Mouse (Mus musculus): ENCODE measurements at regions not wholly inside any gene's neighbourhood (a gene's known extent, or its start where the extent isn't known, plus 50 kb on each side); places are given as distances from the start of the nearest gene placed in this dataset.

DNA sequence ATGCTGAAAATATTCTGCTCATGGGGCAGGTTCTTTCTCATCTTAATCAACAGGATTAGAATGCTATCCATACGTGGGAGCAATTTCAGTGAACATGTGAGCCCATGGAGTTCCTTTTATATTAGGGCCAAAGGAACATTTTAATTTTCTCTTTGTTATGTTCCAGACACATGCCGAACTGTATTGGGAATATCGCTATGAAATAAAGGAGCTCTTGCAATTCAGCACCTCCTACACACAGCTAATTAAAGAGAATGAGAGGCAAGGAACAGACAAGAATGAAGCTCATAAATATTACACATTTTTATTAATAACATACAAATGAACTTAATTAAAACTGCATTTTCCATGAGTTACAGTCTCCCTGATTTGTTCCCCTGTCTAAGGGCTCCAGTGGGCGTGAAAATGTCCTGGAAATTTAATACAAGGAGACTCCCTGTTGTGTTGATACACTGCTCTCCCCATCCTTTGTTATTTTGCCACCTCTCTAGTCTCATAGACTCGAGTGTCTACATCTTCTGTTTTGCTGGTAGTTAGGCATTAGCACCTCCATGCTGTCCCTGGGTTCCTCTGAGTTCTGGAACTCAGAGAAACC is 205.5 kb downstream of the Phlda1 start:
- Histone ChIP-seq H3K27me3 (no peaks in the 10 kb centered on the region), H3K4me1 (replicated peaks) (no peaks in the 10 kb centered on the region), H3K27ac (replicated peaks) (0 out of 2 replicates have a peak overlapping the region, but pooled peaks have one; percentile 3), H3K9me3 (no peaks in the 10 kb centered on the region), H3K36me3 (no peaks in the 10 kb centered on the region), H3K9ac (no peak overlapping the region), H3K4me3 (no peak overlapping the region), H3K4me2 (no peak overlapping the region)
- ATAC-seq (ENCODE audit: low FRiP score, low read depth): peak; percentile 86
- 44% methylated on average over 5 of the region's 5 CpGs for WGBS

DNA sequence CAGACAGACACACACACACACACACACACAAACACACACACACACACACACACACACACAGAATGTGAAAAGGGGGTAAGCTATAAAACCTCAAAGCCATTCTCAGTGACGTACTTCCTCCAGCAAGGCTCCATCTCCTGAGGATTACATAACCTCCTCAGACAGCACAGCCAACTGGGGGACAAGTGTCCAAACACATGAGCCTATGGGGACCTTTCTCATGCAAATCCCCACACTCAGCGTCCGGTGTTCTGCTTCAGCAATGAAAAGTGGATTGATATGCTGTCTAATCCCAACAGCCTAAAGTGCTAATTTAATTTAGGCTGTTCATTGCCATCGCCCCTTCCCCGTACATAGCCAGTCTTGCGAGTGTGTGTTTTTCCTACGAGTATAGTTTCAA is 206.9 kb downstream of the Phlda1 start:
- 71% methylated on average over 7 of the region's 7 CpGs for WGBS
- no peak overlapping the region for H3K4me2 ChIP-seq
- H3K36me3 ChIP-seq: no peaks in the 10 kb centered on the region
- H3K4me3 ChIP-seq: no peak overlapping the region
- ATAC-seq (ENCODE audit: low FRiP score, low read depth): no peak
- H3K4me1 ChIP-seq (replicated peaks): no peaks in the 10 kb centered on the region
- H3K27me3 ChIP-seq: no peaks in the 10 kb centered on the region
- no peak overlapping the region for H3K27ac ChIP-seq (replicated peaks)
- H3K9me3 ChIP-seq: no peaks in the 10 kb centered on the region
- H3K9ac ChIP-seq: no peak overlapping the region

DNA sequence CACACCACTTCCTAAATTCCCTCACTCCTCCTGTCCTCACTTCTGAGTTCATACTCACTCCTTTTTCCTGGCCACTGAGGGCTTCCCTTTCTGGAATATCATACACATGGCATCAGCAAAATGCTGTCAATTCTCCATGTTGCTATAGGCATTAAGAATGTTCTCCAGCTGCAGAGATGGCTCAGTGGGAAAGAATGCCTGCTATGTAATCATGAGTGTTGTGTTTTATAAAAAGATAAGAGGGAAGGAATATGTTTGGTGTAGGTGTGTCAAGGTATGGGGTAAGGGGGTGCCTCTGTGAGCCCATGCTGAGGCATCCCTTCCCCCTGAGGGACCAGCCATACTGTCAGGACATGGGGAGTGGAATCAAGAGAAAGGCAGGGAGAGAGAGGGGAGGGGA is 207.6 kb downstream of the Phlda1 start:
- no peak overlapping the region for H3K4me3 ChIP-seq
- H3K27ac ChIP-seq (replicated peaks): no peak overlapping the region
- no peaks in the 10 kb centered on the region for H3K9me3 ChIP-seq
- H3K36me3 ChIP-seq: no peaks in the 10 kb centered on the region
- no peak for ATAC-seq (ENCODE audit: low FRiP score, low read depth)
- H3K27me3 ChIP-seq: no peaks in the 10 kb centered on the region
- no peaks in the 10 kb centered on the region for H3K4me1 ChIP-seq (replicated peaks)
- no peak overlapping the region for H3K9ac ChIP-seq
- H3K4me2 ChIP-seq: no peak overlapping the region

DNA sequence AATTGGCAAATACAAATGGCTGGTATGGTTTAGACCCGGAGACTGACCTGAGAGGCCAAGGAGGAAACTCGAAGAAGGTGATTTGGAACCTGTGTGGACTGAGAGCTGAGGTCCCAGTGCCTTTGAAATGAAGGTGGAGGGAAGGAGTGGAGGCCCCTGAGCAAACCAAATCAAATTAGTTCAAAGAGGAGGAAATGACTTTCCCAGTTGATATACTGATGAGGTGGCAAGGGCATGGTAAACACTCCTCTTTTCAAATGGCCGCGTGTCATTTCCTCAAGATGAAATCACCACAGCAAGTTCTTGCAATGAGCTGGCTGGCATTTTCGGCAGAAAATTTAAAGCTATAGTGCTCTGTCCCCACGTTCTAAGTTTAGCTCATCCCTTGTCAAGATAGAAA is 209.1 kb downstream of the Phlda1 start:
- Histone ChIP-seq H3K4me1 (replicated peaks) (no peaks in the 10 kb centered on the region), H3K27ac (replicated peaks) (no peak overlapping the region), H3K4me3 (no peak overlapping the region), H3K4me2 (no peak overlapping the region), H3K9me3 (no peaks in the 10 kb centered on the region), H3K27me3 (no peaks in the 10 kb centered on the region), H3K36me3 (no peaks in the 10 kb centered on the region), H3K9ac (no peak overlapping the region)
- 91% methylated on average over 6 of the region's 6 CpGs for WGBS
- no peak for ATAC-seq (ENCODE audit: low FRiP score, low read depth)

DNA sequence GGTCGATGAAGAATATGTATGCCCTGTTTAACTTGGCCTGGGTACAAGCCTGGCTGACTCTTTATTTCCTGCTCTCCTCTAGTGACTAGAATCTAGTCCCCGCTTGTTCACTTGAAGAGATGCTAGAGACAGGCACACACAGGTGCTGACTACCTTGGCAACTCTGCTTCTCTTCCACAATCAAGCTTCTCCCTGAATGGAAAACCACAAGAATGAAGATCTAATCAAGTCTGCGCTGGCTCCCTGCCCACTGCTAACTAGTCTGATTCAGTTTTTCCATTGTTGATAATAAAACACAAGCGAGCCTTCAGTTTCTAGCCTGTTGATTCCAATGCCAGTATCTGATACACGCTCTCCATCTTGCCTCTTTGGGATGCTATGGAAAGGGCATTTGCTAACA is 213.5 kb downstream of the Phlda1 start:
- Histone ChIP-seq H3K9ac (no peak overlapping the region), H3K4me2 (no peak overlapping the region), H3K9me3 (no peaks in the 10 kb centered on the region), H3K27me3 (no peaks in the 10 kb centered on the region), H3K36me3 (no peaks in the 10 kb centered on the region), H3K4me3 (no peak overlapping the region), H3K4me1 (replicated peaks) (no peaks in the 10 kb centered on the region), H3K27ac (replicated peaks) (no peak overlapping the region)
- no peak for ATAC-seq (ENCODE audit: low FRiP score, low read depth)
- 83% methylated on average over 5 of the region's 5 CpGs for WGBS

- no peaks in the 10 kb centered on the region for H3K27me3 ChIP-seq
- no peaks in the 10 kb centered on the region for H3K9me3 ChIP-seq
- H3K9ac ChIP-seq: no peak overlapping the region
- no peak overlapping the region for H3K4me2 ChIP-seq
- ATAC-seq (ENCODE audit: low FRiP score, low read depth): no peak
- H3K4me1 ChIP-seq (replicated peaks): no peaks in the 10 kb centered on the region
- no peak overlapping the region for H3K27ac ChIP-seq (replicated peaks)
- H3K4me3 ChIP-seq: no peak overlapping the region
- 81% methylated on average over 5 of the region's 5 CpGs for WGBS
- no peaks in the 10 kb centered on the region for H3K36me3 ChIP-seq
These were observed 215.0 kb downstream of the Phlda1 start for GRCm38 (mm10) chr10:111721068-111721467.

GRCm38 (mm10) chr10:111723885-111724284 is 217.8 kb downstream of the Phlda1 start:
- no peaks in the 10 kb centered on the region for H3K4me1 ChIP-seq (replicated peaks)
- no peak overlapping the region for H3K4me2 ChIP-seq
- H3K9me3 ChIP-seq: no peaks in the 10 kb centered on the region
- H3K27ac ChIP-seq (replicated peaks): no peak overlapping the region
- no peak for ATAC-seq (ENCODE audit: low FRiP score, low read depth)
- no peaks in the 10 kb centered on the region for H3K36me3 ChIP-seq
- 79% methylated on average over 2 of the region's 2 CpGs for WGBS
- no peak overlapping the region for H3K9ac ChIP-seq
- H3K27me3 ChIP-seq: no peaks in the 10 kb centered on the region
- H3K4me3 ChIP-seq: no peak overlapping the region

DNA sequence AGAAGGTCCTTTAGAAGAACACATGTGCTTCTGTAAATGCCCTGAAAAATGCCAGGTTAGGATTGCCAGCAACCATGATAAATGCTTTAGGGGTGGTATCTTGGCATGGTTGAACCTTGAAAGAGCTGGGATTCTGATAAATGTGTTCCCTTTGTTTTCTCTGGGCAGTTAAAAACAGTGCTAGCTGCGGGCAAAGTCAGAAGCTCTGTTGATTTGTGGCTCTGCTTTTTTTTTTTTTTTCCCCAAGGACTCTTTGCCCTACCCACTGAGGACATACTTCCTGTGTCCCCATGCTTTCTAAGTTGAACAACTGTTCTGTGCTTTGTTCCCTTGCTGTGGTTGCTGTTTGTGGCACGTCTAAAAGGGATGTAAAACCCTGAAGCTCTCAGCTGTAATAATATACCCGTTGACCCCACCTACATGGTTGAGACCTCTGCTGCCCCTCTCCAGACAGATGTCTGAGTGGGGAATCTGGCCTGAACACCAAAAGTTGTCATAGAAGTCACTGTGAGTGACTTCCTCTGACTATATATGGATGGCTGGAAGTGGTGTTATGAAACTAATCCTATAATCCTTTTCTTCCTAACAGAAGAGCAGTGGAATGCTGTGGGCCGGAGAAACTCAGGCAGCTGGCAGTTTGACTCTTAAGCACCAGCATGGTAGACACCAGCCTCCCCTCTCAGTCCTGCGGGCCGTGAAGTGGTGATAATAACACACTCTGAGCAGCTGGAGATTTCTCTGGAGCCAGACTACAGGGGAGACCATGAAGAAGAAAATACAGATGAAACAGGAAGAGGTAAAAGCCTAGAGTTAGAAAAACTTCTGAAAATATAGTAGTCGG is 218.7 kb downstream of the Phlda1 start:
- no peak overlapping the region for H3K4me3 ChIP-seq
- no peak overlapping the region for H3K4me2 ChIP-seq
- no peak overlapping the region for H3K27ac ChIP-seq (replicated peaks)
- no peaks in the 10 kb centered on the region for H3K9me3 ChIP-seq
- H3K4me1 ChIP-seq (replicated peaks): no peaks in the 10 kb centered on the region
- WGBS: 70% methylated on average over 7 of the region's 7 CpGs
- no peaks in the 10 kb centered on the region for H3K27me3 ChIP-seq
- no peak overlapping the region for H3K9ac ChIP-seq
- no peak for ATAC-seq (ENCODE audit: low FRiP score, low read depth)
- H3K36me3 ChIP-seq: no peaks in the 10 kb centered on the region

DNA sequence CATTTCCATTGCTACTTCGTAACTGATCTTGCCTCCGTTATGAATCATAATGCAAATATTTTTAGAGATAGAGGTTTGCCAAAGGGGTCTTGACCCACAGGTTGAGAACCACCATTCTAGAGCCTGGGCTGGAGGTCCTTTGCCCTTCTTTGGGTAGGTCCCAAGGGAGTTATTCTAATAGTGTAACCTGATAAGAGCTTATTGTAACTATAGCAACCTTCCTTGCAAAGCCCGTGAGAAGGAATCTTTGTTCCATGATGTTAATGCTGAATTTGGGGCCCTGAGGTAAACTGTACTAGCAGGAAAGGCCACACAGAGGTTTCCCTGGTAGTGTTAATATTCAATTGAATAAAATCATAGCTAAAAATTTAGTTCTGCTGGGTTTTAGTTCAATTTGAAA is 229.9 kb downstream of the Phlda1 start:
- WGBS: 72% methylated on average over 3 of the region's 3 CpGs

DNA sequence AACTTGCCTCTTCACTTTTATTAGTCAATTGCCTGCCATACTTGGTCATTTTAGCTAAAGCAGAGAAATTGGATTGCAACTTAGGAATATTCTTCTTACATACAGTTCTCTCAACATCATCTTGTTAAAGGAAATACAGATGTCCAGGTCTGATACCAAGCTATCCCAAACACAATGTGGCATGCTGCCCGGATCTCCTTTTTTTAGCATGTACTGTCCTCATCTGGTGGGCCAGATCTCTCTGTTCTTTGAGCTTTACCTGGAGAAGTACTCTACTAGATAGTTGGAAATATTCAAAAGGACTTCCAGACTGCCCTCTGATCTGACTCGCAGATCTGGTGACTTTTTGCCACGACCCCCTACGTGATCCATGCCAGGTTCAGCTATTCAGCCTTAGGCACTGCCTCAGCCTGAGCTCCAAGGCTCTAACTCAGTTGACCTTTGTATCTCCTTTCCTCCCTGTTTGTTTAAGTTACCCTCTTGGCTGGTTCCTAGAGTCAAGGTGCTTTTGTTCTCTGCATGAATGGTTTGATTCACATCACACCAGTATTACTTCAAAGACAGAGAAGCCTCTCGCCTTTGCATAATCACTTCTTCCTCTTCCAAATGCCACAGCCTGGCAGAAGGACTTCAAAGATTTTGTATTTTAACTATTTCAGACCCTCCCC is 232.9 kb upstream of the Krr1 start:
- no peaks in the 10 kb centered on the region for H3K36me3 ChIP-seq
- no peaks in the 10 kb centered on the region for H3K27me3 ChIP-seq
- H3K4me2 ChIP-seq: no peak overlapping the region
- H3K4me1 ChIP-seq (replicated peaks): peaks cover 5% of the 10 kb centered on the region; the same call in 1 of the 2 replicates
- H3K9ac ChIP-seq: no peak overlapping the region
- H3K4me3 ChIP-seq: no peak overlapping the region
- ATAC-seq (ENCODE audit: low FRiP score, low read depth): no peak
- H3K27ac ChIP-seq (replicated peaks): no peak overlapping the region
- WGBS: 26% methylated on average over 5 of the region's 5 CpGs
- no peaks in the 10 kb centered on the region for H3K9me3 ChIP-seq

More for the DNA sequence above, 229.9 kb downstream of the Phlda1 start:
- Histone ChIP-seq H3K27ac (replicated peaks) (no peak overlapping the region), H3K9me3 (no peaks in the 10 kb centered on the region), H3K4me1 (replicated peaks) (no peaks in the 10 kb centered on the region; the same call in 1 of the 2 replicates), H3K36me3 (no peaks in the 10 kb centered on the region), H3K27me3 (no peaks in the 10 kb centered on the region), H3K4me3 (no peak overlapping the region), H3K9ac (no peak overlapping the region), H3K4me2 (no peak overlapping the region)
- no peak for ATAC-seq (ENCODE audit: low FRiP score, low read depth)

GRCm38 (mm10) chr10:111740586-111741265 is 231.7 kb upstream of the Krr1 start:
- no peak overlapping the region for H3K27ac ChIP-seq (replicated peaks)
- no peak overlapping the region for H3K4me3 ChIP-seq
- no peak overlapping the region for H3K4me2 ChIP-seq
- WGBS: 54% methylated on average over 9 of the region's 9 CpGs
- H3K4me1 ChIP-seq (replicated peaks): peaks cover 5% of the 10 kb centered on the region; the same call in 1 of the 2 replicates
- H3K9ac ChIP-seq: no peak overlapping the region
- no peaks in the 10 kb centered on the region for H3K9me3 ChIP-seq
- no peak for ATAC-seq (ENCODE audit: low FRiP score, low read depth)
- no peaks in the 10 kb centered on the region for H3K27me3 ChIP-seq
- H3K36me3 ChIP-seq: no peaks in the 10 kb centered on the region

All from hindbrain, embryonic 15.5 days (tissue).